ENCODE assay signal across 20 mouse cellular contexts in genomic region chr3:49807721-49808120, GRCm38 (mm10). TPM values are rescaled to one million over a fixed set of nuclear protein-coding genes. Genes with fewer than 3 reads are reported as not detected.
DNase-seq lines count a peak whose midpoint lies in the region; ATAC-seq and TF ChIP-seq lines count a peak whose summit lies in the region.
"Had no signal": no experiment of that assay in that cellular context is flagged by ENCODE, and none has a peak within 500 bp of the region (broad histone marks: within the 10 kb centered on the region; RNA-seq: fewer than 3 reads in every experiment).

No protein-coding gene starts in this region.

- H3K36me3 ChIP-seq in kidney, postnatal 0 days (ENCODE audit: insufficient read depth, low read length), result no peaks in the 10 kb centered on the region
- H3K36me3 ChIP-seq: heart, embryonic 15.5 days; liver, embryonic 13.5 days; midbrain, embryonic 13.5 days had no signal

- WGBS in kidney, postnatal 0 days, result 28% methylated on average over 5 of the region's 5 CpGs

- no peak overlapping the region for H3K4me3 ChIP-seq in kidney, postnatal 0 days (replicated peaks; ENCODE audit: low read depth, low read length)
- H3K4me3 ChIP-seq in gastrocnemius, adult 2 months, result no peak overlapping the region
- H3K4me3 ChIP-seq: heart, embryonic 15.5 days; layer of hippocampus, adult 2 months; liver, embryonic 13.5 days; midbrain, embryonic 13.5 days had no signal

- H3K4me1 ChIP-seq in kidney, postnatal 0 days (replicated peaks; ENCODE audit: insufficient read depth, low read length), result no peaks in the 10 kb centered on the region
- H3K4me1 ChIP-seq: liver, embryonic 13.5 days; midbrain, embryonic 13.5 days had no signal

- intact Hi-C loops in gastrocnemius, adult 2 months (cut with DNase I), result no loop called here

- no peaks in the 10 kb centered on the region for H3K9me3 ChIP-seq in kidney, postnatal 0 days (replicated peaks; ENCODE audit: low read length)
- H3K9me3 ChIP-seq: heart, embryonic 15.5 days; liver, embryonic 13.5 days; midbrain, embryonic 13.5 days had no signal

- no peak for ATAC-seq in kidney, postnatal 0 days (replicated peaks; ENCODE audit: low FRiP score, low read depth)
- peak; percentile 15 for ATAC-seq in Patski
- ATAC-seq: activated CD4-positive, CD25-positive, alpha-beta regulatory T cell, adult 4 months; forebrain, postnatal 0 days; midbrain, embryonic 13.5 days had no signal

- no peaks in the 10 kb centered on the region for H3K27me3 ChIP-seq in kidney, postnatal 0 days (ENCODE audit: insufficient read depth, low read length)
- no peaks in the 10 kb centered on the region for H3K27me3 ChIP-seq in Patski
- H3K27me3 ChIP-seq: CH12.LX; heart, embryonic 15.5 days; liver, embryonic 13.5 days; midbrain, embryonic 13.5 days had no signal

- no peak overlapping the region for H3K4me2 ChIP-seq in kidney, postnatal 0 days (ENCODE audit: low read length)
- H3K4me2 ChIP-seq: heart, embryonic 15.5 days; liver, embryonic 13.5 days; midbrain, embryonic 13.5 days had no signal

- in situ Hi-C loops in Patski (cut with MboI; ENCODE audit: low pct_unique_long_range_greater_than_20kb), result no loop called here

- POLR2A ChIA-PET in Patski (lab: Charles Lee), result interaction anchor here (0.6 to 2.1 kb wide), 4 partner anchors 14 to 83 kb away, joined by 3 to 6 read pairs (median 6); no protein-coding TSS in a partner anchor

- 0 out of 2 replicates have a peak overlapping the region, but pooled peaks have one; percentile 31 for H3K27ac ChIP-seq in kidney, postnatal 0 days
- no peak overlapping the region for H3K27ac ChIP-seq in gastrocnemius, adult 2 months
- H3K27ac ChIP-seq: heart, embryonic 15.5 days; layer of hippocampus, adult 2 months; liver, embryonic 13.5 days; macrophage; midbrain, embryonic 13.5 days had no signal

- no peak overlapping the region for H3K9ac ChIP-seq in kidney, postnatal 0 days (ENCODE audit: low read depth, low read length)
- H3K9ac ChIP-seq: forebrain, postnatal 0 days; heart, embryonic 15.5 days; liver, embryonic 13.5 days; midbrain, embryonic 13.5 days had no signal

- CTCF ChIA-PET in Patski (lab: Charles Lee), result interaction anchor here (0.6 to 6.6 kb wide), 8 partner anchors 15 to 158 kb away, joined by 3 to 64 read pairs (median 4); no protein-coding TSS in a partner anchor

- TF ChIP-seq CTCF in kidney, postnatal 0 days (IDR thresholded peaks at IDR 0.05; ENCODE audit: low read depth), result no peak
- no peak for TF ChIP-seq CTCF in Patski (IDR thresholded peaks at IDR 0.05)
- no peak for TF ChIP-seq CTCF in gastrocnemius, adult 2 months (IDR thresholded peaks at IDR 0.05)

- DNase-seq in embryo, embryonic 10 days (ENCODE audit: low spot score), result peak; percentile 45
- DNase-seq in embryo, embryonic 9.5 days (ENCODE audit: extremely low spot score), result no peak
- DNase-seq in kidney, postnatal 0 days (ENCODE audit: low spot score), result peak; percentile 52
- DNase-seq in kidney, adult 9 months, result no peak
- DNase-seq in Patski (ENCODE audit: low read depth, low spot score), result peak; percentile 22
- peak; percentile 44 for DNase-seq in forelimb bud, embryonic 11.5 days (ENCODE audit: low read depth, low spot score)
- no peak for DNase-seq in cerebellum, postnatal 10 days
- no peak for DNase-seq in gastrocnemius, adult 2 months
- DNase-seq: adrenal gland, postnatal 25 days; cerebellum, postnatal 14 days; forebrain, postnatal 0 days; kidney, adult 18-20 months; liver, embryonic 13.5 days; right cerebral cortex, postnatal 14 days had no signal

RNA-seq across cellular contexts. Expression of gene Pcdh18, which starts 50.6 kb away (rescaled TPM):
- polyA plus RNA-seq in kidney, postnatal 0 days (2015; fragmentation: Nextera tagmentation; extraction: Ambion mirVana), result 24.5 and 25.4 TPM in 2 replicates
- 3.0 TPM for polyA plus RNA-seq in Patski (2021)
- total RNA-seq in gastrocnemius, adult 2 months (2021), result 1 to 10 TPM; 2.2 to 2.5 TPM
- total RNA-seq: CH12.LX had no signal
- polyA plus RNA-seq: activated CD4-positive, CD25-positive, alpha-beta regulatory T cell, adult 4 months; macrophage had no signal

Comparison
In these comparisons a context has a peak if more than half of its experiments do, and no peak if none do; other contexts are left out.
1. DNase-seq: peak in embryo, embryonic 10 days (single experiment), kidney, postnatal 0 days (single experiment), Patski (single experiment) and forelimb bud, embryonic 11.5 days (single experiment); none in embryo, embryonic 9.5 days (single experiment), kidney, adult 9 months (single experiment), cerebellum, postnatal 10 days (0 of 2) and gastrocnemius, adult 2 months (single experiment).